Mouse (Mus musculus): ENCODE measurements around the gene Abcg3. TPM values are rescaled to one million over a fixed set of nuclear protein-coding genes. Genes with fewer than 3 reads are reported as not detected.

The Abcg3 gene
- polyA plus RNA-seq, 1 experiment from 2014 or later = 0.52 TPM

Other genes with a start within 250 kb of the Abcg3 start
- 3.3 and 3.7 TPM in 2 replicates for gene Zfp951, start 122.6 kb downstream of the Abcg3 start, polyA plus RNA-seq (2015; fragmentation: Nextera tagmentation; extraction: Ambion mirVana)
- gene Gbp9, start 156.8 kb upstream of the Abcg3 start, polyA plus RNA-seq (2015; fragmentation: Nextera tagmentation; extraction: Ambion mirVana) = 1.6 and 2.1 TPM in 2 replicates
- 0.43 and 1.0 TPM in 2 replicates for gene Gbp8, start 156.8 kb upstream of the Abcg3 start, polyA plus RNA-seq (2015; fragmentation: Nextera tagmentation; extraction: Ambion mirVana)
- 1.6 and 1.8 TPM in 2 replicates for gene Gbp4, start 156.9 kb upstream of the Abcg3 start, polyA plus RNA-seq (2015; fragmentation: Nextera tagmentation; extraction: Ambion mirVana)

Measured in midbrain, embryonic 15.5 days (tissue).